Mouse (Mus musculus) lung, adult 2 months (tissue): Measurements from ENCODE around the gene Ube2f.

Experiments
- CTCF ChIP-seq: fragments of 200-500 bp; IDR thresholded peaks from 2 replicates; pipeline ENCODE4 v1.5.1; 2011; ENCODE audit warnings: mild to moderate bottlenecking, low read length, control low read depth; ENCODE audit not compliant: insufficient read depth
- POLR2A ChIP-seq: fragments of 200-500 bp; IDR thresholded peaks from 2 replicates; pipeline ENCODE4 v1.6.1; 2011; ENCODE audit warnings: low read depth, mild to moderate bottlenecking, control low read depth, low read length, borderline replicate concordance; ENCODE audit errors: extremely low read depth

DNA sequence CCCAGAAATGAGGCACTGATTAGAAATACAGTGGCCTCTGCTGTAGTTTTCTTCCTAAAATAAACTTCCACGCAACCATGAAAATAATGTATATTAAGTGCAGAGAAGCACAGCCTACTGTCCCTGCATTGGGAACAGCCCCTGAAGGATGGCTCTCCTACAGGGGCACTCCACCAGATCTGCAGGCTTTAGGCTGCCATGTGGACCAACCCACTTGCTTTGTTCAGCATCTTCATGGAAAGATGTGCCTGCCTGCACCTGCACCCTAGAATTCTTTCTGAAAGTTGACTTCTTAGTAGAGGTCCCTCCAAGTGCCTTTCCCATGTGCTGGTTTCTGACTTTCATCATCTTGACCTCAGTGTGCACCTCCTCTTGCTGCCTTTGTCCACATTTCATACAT, 34.8 kb upstream of the Ube2f start:
- no peak for TF ChIP-seq CTCF
- no peak for TF ChIP-seq POLR2A
